Mouse (Mus musculus) cerebellum, adult 2 months (tissue): Measurements from ENCODE around the gene Gm20425. TPM values are rescaled to one million over a fixed set of nuclear protein-coding genes. Genes with fewer than 3 reads are reported as not detected.

Experiments used
- DNase-seq, 2 experiments: peaks; one replicate each; pipeline ENCODE4 v3.0.0; 2021
- H3K27ac ChIP-seq: fragments of 200-500 bp; 2 replicates; pipeline ENCODE4 v1.5.1; 2012; ENCODE audit warnings: low read length, control low read depth, inconsistent platforms; ENCODE audit not compliant: insufficient read depth
- H3K27me3 ChIP-seq: fragments of 200-500 bp; 2 replicates; pipeline ENCODE4 v1.6.1; 2012; ENCODE audit warnings: inconsistent platforms, mild to moderate bottlenecking, low read length, moderate library complexity; ENCODE audit not compliant: control insufficient read depth, insufficient read depth
- H3K4me1 ChIP-seq: fragments of 200-500 bp; 2 replicates; pipeline ENCODE4 v1.6.1; 2011; ENCODE audit warnings: low read length; ENCODE audit not compliant: control insufficient read depth, insufficient read depth
- H3K4me3 ChIP-seq: fragments of 200-500 bp; replicated peaks from 2 replicates; pipeline ENCODE3; 2011; ENCODE audit warnings: mild to moderate bottlenecking, low read depth, low read length, control low read depth; ENCODE audit not compliant: insufficient read depth
- CTCF ChIP-seq: fragments of 200-500 bp; IDR thresholded peaks from 2 replicates; pipeline ENCODE4 v1.5.1; 2011; ENCODE audit warnings: low read depth, mild to moderate bottlenecking, control low read depth, low read length, moderate library complexity, borderline replicate concordance; ENCODE audit not compliant: insufficient read depth
- POLR2A ChIP-seq: fragments of 200-500 bp; IDR thresholded peaks from 2 replicates; pipeline ENCODE4 v1.6.1; 2011; ENCODE audit warnings: low read length, control low read depth, borderline replicate concordance; ENCODE audit not compliant: insufficient read depth
- WGBS: fragments of 180-500 bp; shearing (Covaris S2); methylation state at CpG from one replicate; pipeline ENCODE4 v1.1.7; 2018; 5-methylcytosine and 5-hydroxymethylcytosine counted together
- polyA plus RNA-seq: library from polyadenylated mRNA; depleted of rRNA; stranded (reverse); fragments of >200 nt; gene quantifications from 2 replicates; pipeline ENCODE4 v1.2.3, GENCODE M21; 2012

Gm20425 gene
- polyA plus RNA-seq, 1 experiment: 0.39 TPM

- no peak for DNase-seq
- no peak overlapping the region for H3K27ac ChIP-seq
- H3K27me3 ChIP-seq: no peaks in the 10 kb centered on the region
- WGBS: 30% methylated on average over 2 of the region's 2 CpGs
- TF ChIP-seq CTCF (no peak), POLR2A (no peak)
- no peak overlapping the region for H3K4me3 ChIP-seq
- H3K4me1 ChIP-seq: no peaks in the 10 kb centered on the region
Observed at GRCm38 (mm10) chr9:103213631-103214030, 16.5 kb downstream of the Gm20425 start.

- no peaks in the 10 kb centered on the region for H3K27me3 ChIP-seq
- 84% methylated on average over 28 of the region's 28 CpGs for WGBS
- DNase-seq: no peak
- H3K4me1 ChIP-seq: no peaks in the 10 kb centered on the region
- no peak for TF ChIP-seq POLR2A
- TF ChIP-seq CTCF: no peak
- H3K4me3 ChIP-seq: no peak overlapping the region
- no peak overlapping the region for H3K27ac ChIP-seq
Observed at GRCm38 (mm10) chr9:103212654-103213420, 17.3 kb downstream of the Gm20425 start.

- Histone ChIP-seq H3K4me3 (no peak overlapping the region), H3K27ac (no peak overlapping the region), H3K4me1 (no peaks in the 10 kb centered on the region), H3K27me3 (no peaks in the 10 kb centered on the region)
- no peak for DNase-seq
- TF ChIP-seq POLR2A (no peak), CTCF (no peak)
- 55% methylated on average over 6 of the region's 6 CpGs for WGBS
Observed at GRCm38 (mm10) chr9:103208802-103209423, 21.2 kb downstream of the Gm20425 start.

- Histone ChIP-seq H3K4me1 (no peaks in the 10 kb centered on the region), H3K27me3 (no peaks in the 10 kb centered on the region), H3K4me3 (peak overlapping the region; percentile 47), H3K27ac (no peak overlapping the region)
- TF ChIP-seq POLR2A (no peak), CTCF (peak; percentile 86)
- peak; percentile 67 to 76 for DNase-seq
- 6% methylated on average over 16 of the region's 16 CpGs for WGBS
Observed at GRCm38 (mm10) chr9:103207846-103208245, 22.3 kb downstream of the Gm20425 start.

- Histone ChIP-seq H3K4me1 (no peaks in the 10 kb centered on the region), H3K27me3 (no peaks in the 10 kb centered on the region), H3K27ac (no peak overlapping the region), H3K4me3 (no peak overlapping the region)
- DNase-seq: no peak
- 95% methylated on average over 5 of the region's 5 CpGs for WGBS
- TF ChIP-seq POLR2A: no peak
- no peak for TF ChIP-seq CTCF
Observed at GRCm38 (mm10) chr9:103205786-103206185, 24.3 kb downstream of the Gm20425 start.

GRCm38 (mm10) chr9:103201561-103202260 is 28.4 kb downstream of the Gm20425 start, which contains the start of gene Srprb:
Srprb (minus strand) TSS chr9:103202137.
- Histone ChIP-seq H3K27ac (0 out of 2 replicates have a peak within 1 kb of the TSS, but pooled peaks have one; percentile 47), H3K4me1 (peaks cover 2% of the 10 kb centered on the region; the same call in 1 of the 2 replicates), H3K4me3 (peak within 1 kb of the TSS; percentile 78), H3K27me3 (no peaks in the 10 kb centered on the region)
- WGBS: under 1% methylated on average over 45 of the region's 45 CpGs
- DNase-seq: peak; percentile 93 to 94
- peak; percentile 47; the same call in 1 of the 2 replicates for TF ChIP-seq POLR2A
- no peak for TF ChIP-seq CTCF

- no peak overlapping the region for H3K4me3 ChIP-seq
- no peak for DNase-seq
- H3K27me3 ChIP-seq: no peaks in the 10 kb centered on the region
- WGBS: 30% methylated on average over 4 of the region's 4 CpGs
- TF ChIP-seq POLR2A (no peak), CTCF (no peak)
- no peak overlapping the region for H3K27ac ChIP-seq
- peaks cover 27% of the 10 kb centered on the region for H3K4me1 ChIP-seq
Observed at GRCm38 (mm10) chr9:103188416-103188815, 41.7 kb downstream of the Gm20425 start.
